Mouse (Mus musculus) layer of hippocampus, postnatal 10 days (tissue): Measurements from ENCODE around the gene Gm3500. TPM values are rescaled to one million over a fixed set of nuclear protein-coding genes. Genes with fewer than 3 reads are reported as not detected.
"Not testable (repeated sequence)": the region's sequence is repeated elsewhere in the genome, so short reads cannot be mapped to it uniquely, and the experiment has no call there.

Source experiments
- DNase-seq, 2 experiments: peaks; one replicate each; pipeline ENCODE4 v3.0.0; 2021; ENCODE audit warnings: low spot score in 2 of 2
- long read RNA-seq: library from polyadenylated mRNA; stranded (forward); transcript quantifications from one replicate; pipeline ENCODE4 v2.0.0, GENCODE M21; 2023
- total RNA-seq, 2 experiments: library from RNA; stranded (reverse); gene quantifications; 2 replicates each; pipeline ENCODE4 v1.2.3; 2021

Gene Gm3500
- not detected for total RNA-seq
- long read RNA-seq: 0 reads

DNA sequence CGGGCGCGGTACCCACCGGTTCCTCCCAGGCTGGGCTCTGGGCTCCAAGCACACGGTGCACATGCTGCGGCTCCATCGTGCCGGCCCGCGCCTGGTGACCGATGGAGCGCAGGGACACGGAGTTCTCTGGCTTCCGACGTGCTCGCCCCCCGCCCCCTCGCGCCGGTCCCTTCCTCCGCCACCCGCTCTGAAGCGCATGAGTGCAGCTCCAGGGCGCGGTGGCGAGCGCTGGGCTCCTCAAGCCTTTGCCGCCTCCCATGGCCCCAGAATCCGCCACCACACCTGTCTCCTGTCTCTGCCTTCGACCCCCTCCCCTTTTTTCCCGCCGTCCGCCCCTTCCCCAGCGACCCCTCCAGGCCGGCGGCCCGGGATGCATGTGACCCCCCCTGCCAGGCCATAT, at the start of gene Gm3500:
TSS of gene Gm3500 (minus strand) at position 101 of the 400 bp plus-strand sequence.
- not testable (repeated sequence) for DNase-seq

DNA sequence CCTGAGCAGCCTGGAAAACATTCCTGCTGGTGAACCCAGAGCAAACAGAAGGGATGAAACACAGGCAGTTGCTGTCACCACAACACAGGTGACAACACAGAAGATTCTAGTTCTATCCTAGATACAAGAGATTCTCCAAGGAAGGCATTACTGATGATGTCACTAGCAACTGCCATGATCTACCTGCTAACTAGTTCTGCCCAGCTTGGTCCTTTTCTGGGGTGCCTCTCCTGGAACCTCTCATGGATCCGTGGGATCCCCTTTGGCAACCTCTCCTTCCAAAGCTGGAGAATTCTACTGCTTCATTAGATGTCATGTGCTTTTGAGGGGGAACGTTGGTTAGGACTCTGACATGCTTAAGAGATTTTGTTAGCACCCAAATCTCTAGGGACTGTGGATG, 54.0 kb downstream of the Gm3500 start, which contains the start of gene Gm3542:
TSS of gene Gm3542 (minus strand) at position 101 of the 400 bp plus-strand sequence.
- DNase-seq: not testable (repeated sequence)

Other genes starting within 250 kb of the Gm3500 start
- not detected for gene Gm3317, start 224.5 kb downstream of the Gm3500 start, total RNA-seq
- not detected for gene Gm8271, start 203.3 kb downstream of the Gm3500 start, total RNA-seq
- gene Gm3526, start 128.5 kb downstream of the Gm3500 start, total RNA-seq: not detected
- gene Gm3542, start 54.1 kb downstream of the Gm3500 start, total RNA-seq: not detected
- gene Gm3194, start 66.4 kb upstream of the Gm3500 start, total RNA-seq: 1 to 10 TPM; 7.2 to 7.7 TPM
- not detected for gene Gm8246, start 88.8 kb upstream of the Gm3500 start, total RNA-seq
- gene Gm3187, start 95.2 kb upstream of the Gm3500 start, total RNA-seq: not detected
- 1 to 10 TPM; 3.9 to 4.1 TPM for gene Gm3488, start 112.6 kb upstream of the Gm3500 start, total RNA-seq
- not detected for gene Gm3532, start 149.4 kb upstream of the Gm3500 start, total RNA-seq
- gene Gm8265, start 244.0 kb upstream of the Gm3500 start, total RNA-seq: 1 to 10 TPM in 1 of 2 experiments, not detected in 1; 1.1 TPM